Mouse (Mus musculus) limb, embryonic 13.5 days (tissue): ENCODE data around the gene Als2. TPM values are rescaled to one million over a fixed set of nuclear protein-coding genes. Genes with fewer than 3 reads are reported as not detected.
A peak's percentile ranks its signal among the peaks of the same experiment; 100 is the strongest.

Experiments
- ATAC-seq: fragments of 200-750 bp; cut with Nextera tagmentation; 2 replicates; pipeline ENCODE4 v1.8.0; 2017; ENCODE audit warnings: low read depth, moderate number of reproducible peaks, moderate TSS enrichment; ENCODE audit not compliant: low FRiP score
- H3K27ac ChIP-seq: fragments of 300-500 bp; sonication (generic); 2 replicates; pipeline ENCODE4 v1.5.1; 2015; ENCODE audit warnings: inconsistent platforms, mild to moderate bottlenecking, moderate library complexity
- H3K27me3 ChIP-seq: fragments of 300-500 bp; sonication (generic); 2 replicates; pipeline ENCODE4 v1.6.1; 2015; ENCODE audit warnings: mild to moderate bottlenecking, inconsistent platforms
- H3K36me3 ChIP-seq: fragments of 300-500 bp; sonication (generic); 2 replicates; pipeline ENCODE4 v1.6.1; 2015; ENCODE audit warnings: inconsistent platforms, mild to moderate bottlenecking, moderate library complexity
- H3K4me1 ChIP-seq: fragments of 300-500 bp; sonication (generic); 2 replicates; pipeline ENCODE4 v1.6.1; 2015; ENCODE audit warnings: inconsistent platforms
- H3K4me2 ChIP-seq: fragments of 300-500 bp; sonication (generic); replicated peaks from 2 replicates; pipeline ENCODE4 v1.6.1; 2015; ENCODE audit warnings: inconsistent platforms, mild to moderate bottlenecking, moderate library complexity
- H3K4me3 ChIP-seq: fragments of 300-500 bp; sonication (generic); 2 replicates; pipeline ENCODE4 v1.5.1; 2015; ENCODE audit warnings: moderate library complexity, mild to moderate bottlenecking, inconsistent platforms
- H3K9ac ChIP-seq: fragments of 300-500 bp; sonication (generic); 2 replicates; pipeline ENCODE4 v1.6.1; 2015; ENCODE audit warnings: mild to moderate bottlenecking, inconsistent platforms
- H3K9me3 ChIP-seq: fragments of 300-500 bp; sonication (generic); 2 replicates; pipeline ENCODE4 v1.6.1; 2016; ENCODE audit warnings: inconsistent platforms
- WGBS: fragments of 180-500 bp; shearing (Covaris S2); methylation state at CpG from one replicate; pipeline ENCODE4 v1.1.7; 2015; 5-methylcytosine and 5-hydroxymethylcytosine counted together
- polyA plus RNA-seq: library from polyadenylated mRNA; unstranded; fragments of >200 nt; fragmentation: Nextera tagmentation; extraction: Ambion mirVana; gene quantifications from 2 replicates; pipeline ENCODE4 v1.2.1, GENCODE M21; 2015

Als2 gene
- polyA plus RNA-seq, 1 experiment from 2014 or later = 9.1 TPM

GRCm38 (mm10) chr1:59173023-59173422 is 64.0 kb downstream of the Als2 start:
- H3K4me3 ChIP-seq = no peak overlapping the region
- H3K9me3 ChIP-seq = no peaks in the 10 kb centered on the region
- no peaks in the 10 kb centered on the region for H3K27me3 ChIP-seq
- no peak for ATAC-seq
- no peak overlapping the region for H3K27ac ChIP-seq
- H3K9ac ChIP-seq = no peak overlapping the region
- H3K4me2 ChIP-seq = no peak overlapping the region
- H3K4me1 ChIP-seq = no peaks in the 10 kb centered on the region
- H3K36me3 ChIP-seq = peaks cover 58% of the 10 kb centered on the region
- WGBS = 81% methylated on average over 5 of the region's 5 CpGs

GRCm38 (mm10) chr1:59171875-59172274 is 65.2 kb downstream of the Als2 start:
- no peaks in the 10 kb centered on the region for H3K4me1 ChIP-seq
- H3K9me3 ChIP-seq = no peaks in the 10 kb centered on the region
- ATAC-seq = no peak
- no peak overlapping the region for H3K4me2 ChIP-seq
- H3K9ac ChIP-seq = no peak overlapping the region
- H3K36me3 ChIP-seq = peaks cover 58% of the 10 kb centered on the region
- no peak overlapping the region for H3K27ac ChIP-seq
- H3K4me3 ChIP-seq = no peak overlapping the region
- 52% methylated on average over 5 of the region's 5 CpGs for WGBS
- H3K27me3 ChIP-seq = no peaks in the 10 kb centered on the region

- H3K9me3 ChIP-seq = no peaks in the 10 kb centered on the region
- no peak overlapping the region for H3K4me2 ChIP-seq
- H3K9ac ChIP-seq = no peak overlapping the region
- no peak overlapping the region for H3K27ac ChIP-seq
- 87% methylated on average over 8 of the region's 8 CpGs for WGBS
- H3K4me3 ChIP-seq = no peak overlapping the region
- H3K4me1 ChIP-seq = no peaks in the 10 kb centered on the region
- ATAC-seq = no peak
- H3K27me3 ChIP-seq = no peaks in the 10 kb centered on the region
- H3K36me3 ChIP-seq = peaks cover 64% of the 10 kb centered on the region
Measured at GRCm38 (mm10) chr1:59170290-59170689, 66.7 kb downstream of the Als2 start.

GRCm38 (mm10) chr1:59169586-59169985 is 67.4 kb downstream of the Als2 start:
- no peaks in the 10 kb centered on the region for H3K27me3 ChIP-seq
- H3K4me2 ChIP-seq = no peak overlapping the region
- WGBS = 79% methylated on average over 6 of the region's 6 CpGs
- no peak overlapping the region for H3K4me3 ChIP-seq
- H3K9me3 ChIP-seq = no peaks in the 10 kb centered on the region
- ATAC-seq = no peak
- no peak overlapping the region for H3K9ac ChIP-seq
- H3K27ac ChIP-seq = no peak overlapping the region
- no peaks in the 10 kb centered on the region for H3K4me1 ChIP-seq
- H3K36me3 ChIP-seq = peaks cover 59% of the 10 kb centered on the region

- Histone ChIP-seq H3K9ac (no peak overlapping the region), H3K27me3 (no peaks in the 10 kb centered on the region), H3K27ac (no peak overlapping the region), H3K4me3 (no peak overlapping the region), H3K4me1 (0 out of 2 replicates have a peak, but pooled peaks cover under 1% of the 10 kb centered on the region), H3K36me3 (peaks cover 67% of the 10 kb centered on the region), H3K9me3 (no peaks in the 10 kb centered on the region), H3K4me2 (no peak overlapping the region)
- 62% methylated on average over 2 of the region's 2 CpGs for WGBS
- ATAC-seq = no peak
Measured at GRCm38 (mm10) chr1:59168556-59168955, 68.5 kb downstream of the Als2 start.

- H3K27me3 ChIP-seq = no peaks in the 10 kb centered on the region
- H3K36me3 ChIP-seq = peaks cover 67% of the 10 kb centered on the region
- WGBS = 82% methylated on average over 4 of the region's 4 CpGs
- 0 out of 2 replicates have a peak, but pooled peaks cover 5% of the 10 kb centered on the region for H3K4me1 ChIP-seq
- H3K27ac ChIP-seq = no peak overlapping the region
- no peak overlapping the region for H3K4me3 ChIP-seq
- H3K9ac ChIP-seq = no peak overlapping the region
- H3K4me2 ChIP-seq = no peak overlapping the region
- ATAC-seq = no peak
- no peaks in the 10 kb centered on the region for H3K9me3 ChIP-seq
Measured at GRCm38 (mm10) chr1:59167654-59168425, 69.2 kb downstream of the Als2 start.

- no peak for ATAC-seq
- Histone ChIP-seq H3K4me2 (no peak overlapping the region), H3K4me1 (peaks cover 12% of the 10 kb centered on the region; the same call in 1 of the 2 replicates), H3K4me3 (no peak overlapping the region), H3K27ac (peak overlapping the region; percentile 33; the same call in 1 of the 2 replicates), H3K9ac (no peak overlapping the region), H3K9me3 (no peaks in the 10 kb centered on the region), H3K27me3 (no peaks in the 10 kb centered on the region), H3K36me3 (peaks cover 59% of the 10 kb centered on the region)
- WGBS = 84% methylated on average over 9 of the region's 9 CpGs
Measured at GRCm38 (mm10) chr1:59166232-59166905, 70.7 kb downstream of the Als2 start.

- no peak overlapping the region for H3K4me2 ChIP-seq
- no peaks in the 10 kb centered on the region for H3K9me3 ChIP-seq
- no peak overlapping the region for H3K9ac ChIP-seq
- no peak for ATAC-seq
- peaks cover 13% of the 10 kb centered on the region; the same call in 1 of the 2 replicates for H3K4me1 ChIP-seq
- no peak overlapping the region for H3K4me3 ChIP-seq
- no peak overlapping the region for H3K27ac ChIP-seq
- WGBS = 75% methylated on average over 5 of the region's 5 CpGs
- peaks cover 48% of the 10 kb centered on the region for H3K36me3 ChIP-seq
- no peaks in the 10 kb centered on the region for H3K27me3 ChIP-seq
Measured at GRCm38 (mm10) chr1:59163918-59164317, 73.1 kb downstream of the Als2 start.

GRCm38 (mm10) chr1:59163030-59163461 is 74.0 kb downstream of the Als2 start, which contains the start of gene Mpp4:
Gene Mpp4 (minus strand): TSS chr1:59163389.
- Histone ChIP-seq H3K27ac (peak within 1 kb of the TSS; percentile 29; the same call in 1 of the 2 replicates), H3K9me3 (no peaks in the 10 kb centered on the region), H3K9ac (no peak within 1 kb of the TSS), H3K4me1 (peaks cover 13% of the 10 kb centered on the region; the same call in 1 of the 2 replicates), H3K27me3 (no peaks in the 10 kb centered on the region), H3K4me2 (no peak within 1 kb of the TSS), H3K36me3 (peaks cover 46% of the 10 kb centered on the region), H3K4me3 (no peak within 1 kb of the TSS)
- ATAC-seq = peak; percentile 40; the same call in 1 of the 2 replicates
- WGBS = 66% methylated on average over 12 of the region's 12 CpGs

GRCm38 (mm10) chr1:59162309-59163024 is 74.6 kb downstream of the Als2 start:
- Histone ChIP-seq H3K4me2 (no peak overlapping the region), H3K9me3 (no peaks in the 10 kb centered on the region), H3K36me3 (peaks cover 40% of the 10 kb centered on the region), H3K4me3 (no peak overlapping the region), H3K27ac (no peak overlapping the region), H3K9ac (no peak overlapping the region), H3K4me1 (peaks cover 13% of the 10 kb centered on the region; the same call in 1 of the 2 replicates), H3K27me3 (no peaks in the 10 kb centered on the region)
- WGBS = 59% methylated on average over 8 of the region's 8 CpGs
- ATAC-seq = peak; percentile 32; the same call in 1 of the 2 replicates

GRCm38 (mm10) chr1:59161396-59161795 is 75.6 kb downstream of the Als2 start:
- H3K4me2 ChIP-seq = no peak overlapping the region
- ATAC-seq = no peak
- peaks cover 13% of the 10 kb centered on the region; the same call in 1 of the 2 replicates for H3K4me1 ChIP-seq
- 77% methylated on average over 6 of the region's 6 CpGs for WGBS
- no peak overlapping the region for H3K4me3 ChIP-seq
- H3K36me3 ChIP-seq = peaks cover 30% of the 10 kb centered on the region
- no peaks in the 10 kb centered on the region for H3K27me3 ChIP-seq
- H3K9me3 ChIP-seq = no peaks in the 10 kb centered on the region
- H3K9ac ChIP-seq = no peak overlapping the region
- H3K27ac ChIP-seq = peak overlapping the region; percentile 6; the same call in 1 of the 2 replicates

- no peak overlapping the region for H3K27ac ChIP-seq
- WGBS = 74% methylated on average over 6 of the region's 6 CpGs
- H3K27me3 ChIP-seq = no peaks in the 10 kb centered on the region
- H3K9ac ChIP-seq = no peak overlapping the region
- no peak overlapping the region for H3K4me2 ChIP-seq
- peaks cover 13% of the 10 kb centered on the region; the same call in 1 of the 2 replicates for H3K4me1 ChIP-seq
- ATAC-seq = no peak
- no peaks in the 10 kb centered on the region for H3K9me3 ChIP-seq
- H3K36me3 ChIP-seq = peaks cover 25% of the 10 kb centered on the region
- no peak overlapping the region for H3K4me3 ChIP-seq
Measured at GRCm38 (mm10) chr1:59160871-59161270, 76.2 kb downstream of the Als2 start.
